Mouse (Mus musculus): ENCODE measurements at regions not wholly inside any gene's neighbourhood (a gene's known extent, or its start where the extent isn't known, plus 50 kb on each side); places are given as distances from the start of the nearest gene placed in this dataset.

DNA sequence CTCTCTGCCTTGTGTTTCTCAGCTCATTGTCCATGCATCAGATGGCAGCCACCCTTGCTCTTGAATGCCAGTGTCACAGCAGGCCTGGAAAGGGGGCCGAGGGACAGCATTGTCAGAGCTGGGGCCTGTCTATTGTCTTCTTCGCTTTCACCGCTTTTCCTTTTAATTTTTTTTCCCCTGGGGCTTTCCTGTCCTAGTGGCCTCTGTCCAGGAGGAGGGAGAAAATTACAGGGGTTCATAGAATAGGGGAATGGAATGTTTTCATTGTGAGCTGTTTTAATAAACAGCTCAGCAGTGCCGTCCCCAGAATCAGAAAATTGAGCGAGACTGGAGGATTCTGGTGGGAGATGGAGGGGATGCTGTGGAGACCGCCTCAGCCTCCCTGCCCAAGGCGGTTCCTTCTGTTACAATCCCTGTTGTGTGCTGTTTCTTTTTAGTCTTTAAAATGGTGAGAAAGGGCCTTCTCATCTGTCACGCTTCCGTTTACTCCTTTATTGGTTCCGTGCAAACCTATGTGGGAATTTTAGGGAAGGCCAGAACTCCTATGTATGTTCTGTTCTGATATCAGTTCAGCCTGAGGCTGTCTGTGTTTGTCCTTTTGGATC lies 217.2 kb upstream of the Ubash3b start:
- no peak for DNase-seq (ENCODE audit: low spot score in 2 of 2)

- DNase-seq (ENCODE audit: low spot score in 2 of 2) = peak in 1 of 2 experiments; percentile 37
Observed at GRCm38 (mm10) chr9:41377701-41378626, 216.5 kb upstream of the Ubash3b start.

DNA sequence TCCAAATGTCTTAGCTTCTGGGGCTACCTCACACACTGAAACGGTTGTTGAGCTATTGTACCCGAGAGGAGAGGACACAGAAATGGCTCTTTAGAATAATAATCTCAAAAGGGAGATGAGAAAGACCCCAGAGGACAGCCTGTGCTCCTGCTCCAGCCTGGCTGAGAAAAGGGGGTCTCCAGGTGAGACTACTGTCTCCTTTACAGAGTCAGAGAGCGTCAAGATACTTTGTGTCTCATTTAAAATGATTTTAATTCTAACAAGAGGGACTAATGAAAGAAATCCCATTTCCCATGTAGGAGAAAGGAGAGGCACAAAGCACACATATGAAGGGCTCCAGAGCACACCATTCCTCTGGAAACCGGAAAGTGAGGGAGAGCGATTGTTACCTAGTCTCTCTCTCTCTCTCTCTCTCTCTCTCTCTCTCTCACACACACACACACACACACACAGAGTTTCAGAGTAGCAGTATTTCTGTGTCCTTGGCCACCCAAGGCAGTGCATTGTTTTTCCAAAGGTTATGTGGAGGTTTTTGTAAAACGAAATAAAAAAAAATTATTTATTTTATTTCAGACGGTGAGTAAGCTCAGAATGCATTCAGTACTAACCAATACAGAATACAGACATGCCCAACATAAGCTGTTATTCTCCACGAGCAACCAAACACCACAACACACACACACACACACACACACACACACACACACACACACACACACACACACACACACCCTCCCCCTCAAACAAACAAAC lies 215.6 kb upstream of the Ubash3b start:
- no peak for DNase-seq (ENCODE audit: low spot score in 2 of 2)

DNA sequence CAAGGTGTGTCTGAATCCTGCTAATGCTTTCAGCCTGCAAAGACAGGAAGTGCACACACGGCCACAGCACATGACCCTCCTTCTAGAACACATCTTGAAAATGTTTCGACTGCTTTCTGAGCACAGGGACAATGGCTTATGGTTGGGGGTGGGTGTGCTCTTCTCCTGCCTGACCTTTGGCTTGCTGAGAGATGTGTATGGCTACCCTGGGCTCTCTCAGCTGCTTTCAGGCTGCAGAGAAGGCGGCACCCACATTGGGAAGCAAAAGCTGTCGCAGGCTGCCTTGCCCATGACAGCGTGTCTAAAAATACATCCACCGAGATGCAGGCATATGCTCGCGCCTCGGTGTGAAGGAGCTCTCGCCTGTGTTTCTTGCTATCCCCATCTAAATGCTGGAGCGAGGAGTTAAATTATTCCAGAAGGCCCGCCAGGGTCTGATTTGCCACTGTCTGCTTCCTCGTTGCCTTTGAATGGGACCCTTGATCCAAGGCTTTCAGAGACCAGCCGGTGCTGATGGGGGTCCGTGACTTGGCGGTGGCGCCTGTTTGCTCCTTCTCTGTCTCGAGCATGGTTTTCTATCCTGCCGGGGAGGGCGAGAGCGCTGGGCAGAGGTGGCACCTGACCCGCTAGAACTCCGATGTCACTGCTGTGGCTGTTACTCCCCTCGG lies 214.6 kb upstream of the Ubash3b start:
- peak; percentile 65 to 88 for DNase-seq (ENCODE audit: low spot score in 2 of 2)

GRCm38 (mm10) chr9:41374591-41375481 lies 213.3 kb upstream of the Ubash3b start:
- no peak for DNase-seq (ENCODE audit: low spot score in 2 of 2)

DNA sequence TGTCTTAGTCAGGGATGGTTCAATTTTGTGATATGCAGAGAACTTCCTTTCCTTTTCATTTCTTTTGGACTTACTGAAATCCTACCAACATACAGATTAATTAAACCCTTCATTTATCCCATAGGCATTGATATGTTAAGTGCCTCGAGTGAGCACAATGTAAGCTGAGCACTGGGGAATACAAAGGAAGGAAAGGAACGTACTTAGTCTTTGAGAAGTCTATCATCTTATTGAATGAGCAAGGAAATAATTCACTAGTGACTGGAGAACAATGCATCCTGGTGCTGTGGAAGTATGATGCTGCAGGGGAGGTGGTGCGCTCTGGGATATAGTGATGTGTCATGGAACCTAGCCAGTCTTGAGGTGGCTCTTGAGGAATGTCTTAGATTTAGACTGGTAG lies 204.9 kb upstream of the Ubash3b start:
- no peak for DNase-seq (ENCODE audit: low spot score in 2 of 2)

DNA sequence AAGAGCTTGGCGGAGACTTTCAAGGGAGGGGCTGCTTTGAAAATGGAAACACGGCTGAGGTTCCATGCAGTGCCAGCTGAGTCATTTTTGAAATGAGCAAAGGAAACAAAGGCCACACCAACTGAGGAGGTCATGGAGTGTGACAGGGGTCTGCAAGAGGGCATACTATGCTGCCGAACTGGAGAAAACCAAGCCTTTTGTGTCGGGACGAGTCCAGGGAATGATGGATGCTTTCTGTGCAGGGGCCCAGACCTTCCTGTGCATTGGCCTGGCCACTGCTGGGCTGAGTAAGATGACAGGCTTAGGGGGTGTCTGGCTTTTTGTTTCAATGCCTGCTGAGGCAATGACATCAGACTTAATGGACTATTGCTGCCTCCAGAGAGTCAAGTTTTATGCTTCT lies 203.8 kb upstream of the Ubash3b start:
- no peak for DNase-seq (ENCODE audit: low spot score in 2 of 2)

DNA sequence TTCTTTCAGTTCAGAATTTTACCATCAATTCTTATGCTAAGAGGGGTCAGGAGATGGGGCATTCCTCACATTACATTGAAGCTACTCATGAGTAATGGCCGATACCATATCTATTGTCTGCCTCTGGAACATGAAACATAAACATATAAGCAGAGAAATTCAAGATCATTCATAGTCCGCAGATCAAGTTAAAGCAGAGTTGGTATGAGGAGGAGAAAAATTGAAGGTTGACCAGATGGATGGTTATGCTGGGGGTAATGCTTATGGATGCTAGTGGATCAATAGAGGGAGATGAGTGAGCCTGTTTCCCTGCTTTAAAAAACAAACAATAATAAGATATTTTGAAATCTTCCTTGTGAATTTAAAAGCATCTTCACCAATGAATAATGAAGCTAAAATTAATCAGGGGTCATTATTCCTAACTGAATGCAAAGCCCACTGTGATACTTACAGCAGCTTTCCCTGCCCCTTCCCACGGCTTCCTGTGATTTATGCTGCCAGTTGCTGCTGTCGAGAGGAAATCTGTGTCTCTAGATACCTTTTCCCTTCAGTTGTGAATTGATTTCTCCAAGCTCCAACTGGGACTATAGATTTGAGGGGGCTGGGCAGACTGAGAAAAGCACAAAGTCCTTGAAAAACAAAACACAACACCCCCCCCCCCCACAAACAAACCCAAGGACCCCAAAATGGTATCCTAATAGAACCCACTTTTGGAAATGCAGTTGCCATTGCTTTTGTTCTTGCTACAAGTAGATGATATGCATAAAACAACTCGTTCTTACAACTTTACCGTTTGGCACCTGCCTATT lies 203.1 kb upstream of the Ubash3b start:
- DNase-seq (ENCODE audit: low spot score in 2 of 2) = no peak

GRCm38 (mm10) chr9:41360356-41360755 lies 198.9 kb upstream of the Ubash3b start:
- DNase-seq (ENCODE audit: low spot score in 2 of 2) = no peak

DNA sequence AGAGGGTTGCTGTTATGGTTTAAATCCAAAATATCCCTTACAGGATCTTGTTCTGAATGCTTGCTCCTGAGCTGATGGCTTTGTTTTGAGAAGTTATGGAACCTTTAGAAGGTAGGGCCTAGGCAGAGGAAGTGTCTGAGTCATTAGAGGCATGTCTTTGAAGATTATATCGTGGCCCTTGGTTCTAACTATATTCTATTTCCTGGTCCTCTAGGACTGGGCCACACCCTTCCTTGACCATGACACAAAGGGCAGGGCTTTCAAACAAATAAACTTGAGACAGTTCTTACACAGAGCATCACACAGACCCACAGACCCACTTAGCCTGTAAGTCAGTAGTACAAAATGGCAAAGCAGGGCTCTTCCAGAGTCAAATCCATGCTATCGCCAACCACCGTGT lies 197.8 kb upstream of the Ubash3b start:
- no peak for DNase-seq (ENCODE audit: low spot score in 2 of 2)

GRCm38 (mm10) chr9:41345338-41345737 lies 183.8 kb upstream of the Ubash3b start:
- DNase-seq (ENCODE audit: low spot score in 2 of 2) = peak; percentile 10 to 44

- DNase-seq (ENCODE audit: low spot score in 2 of 2) = no peak
Observed at GRCm38 (mm10) chr9:41337375-41337774, 175.9 kb upstream of the Ubash3b start.

GRCm38 (mm10) chr9:41336801-41337200 lies 175.3 kb upstream of the Ubash3b start:
- no peak for DNase-seq (ENCODE audit: low spot score in 2 of 2)

DNA sequence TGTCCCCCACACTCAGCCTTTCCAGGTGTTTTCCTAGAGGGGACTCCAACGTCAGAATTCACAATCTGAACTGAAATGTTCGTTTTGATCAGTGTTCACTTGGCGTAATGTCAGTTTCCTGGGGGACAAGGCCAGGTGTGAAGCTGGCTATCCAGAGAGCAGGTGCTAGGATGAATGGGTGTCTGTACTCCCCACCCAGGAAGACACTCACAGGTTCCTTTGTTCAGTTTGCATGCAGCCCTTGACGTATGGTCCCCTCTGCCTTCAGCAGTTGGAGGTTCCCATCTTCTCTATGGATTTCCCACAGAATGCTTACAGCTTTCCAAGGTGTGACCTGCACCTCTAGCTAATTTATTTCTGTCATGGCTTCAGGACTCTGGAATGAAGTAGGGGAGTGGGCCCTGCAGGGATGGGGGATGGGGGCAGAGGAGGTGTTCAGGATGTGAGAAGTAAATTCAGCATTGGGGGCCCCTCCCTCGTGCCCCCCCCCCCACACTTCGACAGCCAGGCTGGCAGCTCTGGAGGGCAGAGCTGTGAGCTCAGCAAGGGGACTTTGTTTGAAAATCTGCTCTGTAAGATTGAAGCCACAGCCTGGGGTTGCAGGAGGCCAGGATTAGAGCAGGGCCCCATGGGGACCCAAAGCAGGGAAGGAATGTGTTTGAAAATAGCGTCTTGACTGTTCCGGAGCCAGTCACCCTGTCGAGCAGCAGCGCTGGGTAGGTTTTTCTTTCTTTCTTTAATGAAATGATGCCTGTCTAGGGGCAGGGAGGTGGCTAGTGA lies 173.2 kb upstream of the Ubash3b start:
- no peak for DNase-seq (ENCODE audit: low spot score in 2 of 2)

DNA sequence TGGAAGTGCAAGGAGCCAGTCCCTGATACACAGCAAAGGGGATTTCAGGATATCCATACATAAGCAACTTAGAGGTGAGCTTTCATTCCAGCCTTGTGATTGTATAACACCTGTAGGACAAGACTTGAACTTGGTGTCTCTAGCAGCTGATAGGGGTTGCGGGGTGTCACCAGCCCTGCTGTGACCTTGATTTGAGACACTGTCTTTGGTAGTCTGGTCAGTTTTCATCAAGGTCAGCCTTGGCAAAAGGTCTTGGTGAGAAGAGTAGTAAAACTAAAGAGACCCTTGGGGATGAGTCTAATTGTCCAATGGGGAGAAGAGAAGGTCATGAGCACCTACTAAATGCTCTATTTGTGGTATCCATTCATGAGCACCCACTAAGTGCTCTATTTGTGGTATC lies 172.0 kb upstream of the Ubash3b start:
- no peak for DNase-seq (ENCODE audit: low spot score in 2 of 2)

DNA sequence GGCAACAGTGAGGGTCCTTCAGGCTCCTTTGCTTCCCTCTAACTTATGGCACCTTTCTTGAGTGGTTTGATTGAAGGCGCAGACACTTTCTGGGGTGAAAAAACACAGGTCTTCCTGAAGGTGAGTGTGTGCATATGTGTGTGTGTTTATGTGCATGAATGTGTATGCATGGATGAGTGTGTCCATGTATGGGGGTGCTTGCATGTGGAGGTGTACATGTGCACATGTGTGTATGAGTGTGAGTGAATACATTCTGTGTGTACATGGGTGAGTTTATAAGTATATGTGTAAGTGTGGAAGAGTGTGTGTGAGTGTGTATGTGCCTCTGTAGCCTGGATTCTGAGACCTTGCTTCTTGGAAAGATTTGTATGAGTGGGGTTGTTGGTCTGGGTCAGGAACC lies 167.5 kb upstream of the Ubash3b start:
- no peak for DNase-seq (ENCODE audit: low spot score in 2 of 2)

GRCm38 (mm10) chr9:41328480-41328879 lies 167.0 kb upstream of the Ubash3b start:
- no peak for DNase-seq (ENCODE audit: low spot score in 2 of 2)

DNA sequence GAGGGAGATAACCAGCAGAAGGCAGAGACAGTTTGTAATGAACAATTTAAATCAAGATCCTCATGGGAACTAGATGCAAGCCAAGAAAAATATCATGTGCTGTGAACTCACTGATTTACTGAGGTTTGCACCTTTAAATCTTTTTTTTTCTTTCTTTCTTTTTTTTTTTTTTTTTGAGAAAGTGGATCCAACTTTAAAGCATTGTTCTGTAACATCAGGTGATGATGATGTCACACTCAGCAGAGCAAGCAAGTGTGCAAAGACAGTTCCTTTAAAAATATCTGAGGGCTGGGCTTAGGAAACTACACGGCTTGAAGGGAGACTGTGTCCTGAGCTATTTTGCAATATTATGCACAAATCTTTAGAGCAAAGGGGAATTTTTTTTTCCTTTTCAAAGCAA lies 166.6 kb upstream of the Ubash3b start:
- no peak for DNase-seq (ENCODE audit: low spot score in 2 of 2)

DNA sequence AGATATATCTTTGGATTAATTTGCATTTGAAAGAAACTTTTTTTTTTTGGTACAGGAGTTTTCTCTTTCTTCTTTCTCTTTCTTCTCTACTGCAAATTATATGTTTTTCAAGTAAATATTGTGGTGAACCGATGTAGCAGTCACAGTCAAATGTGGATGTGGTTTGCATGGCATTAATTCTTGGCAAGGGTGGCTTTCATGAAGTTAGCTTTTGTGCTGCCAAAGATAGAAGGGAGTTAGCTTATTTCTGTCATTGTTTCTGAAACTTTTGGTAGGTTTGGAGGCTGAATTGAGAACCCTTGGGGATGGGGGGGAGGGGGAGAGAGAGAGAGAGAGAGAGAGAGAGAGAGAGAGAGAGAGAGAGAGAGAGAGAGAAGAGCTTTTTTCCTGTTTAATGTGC lies 166.1 kb upstream of the Ubash3b start:
- DNase-seq (ENCODE audit: low spot score in 2 of 2) = no peak

Data from left cerebral cortex, adult 9 months (tissue).